Mouse (Mus musculus) midbrain, embryonic 14.5 days (tissue): Measurements from ENCODE around the gene Tpd52l1. TPM values are rescaled to one million over a fixed set of nuclear protein-coding genes. Genes with fewer than 3 reads are reported as not detected.
A peak's percentile ranks its signal among the peaks of the same experiment; 100 is the strongest.
"Not testable (repeated sequence)": the region's sequence is repeated elsewhere in the genome, so short reads cannot be mapped to it uniquely, and the experiment has no call there.

ENCODE experiments used
- ATAC-seq: fragments of 200-750 bp; cut with Nextera tagmentation; 2 replicates; pipeline ENCODE4 v1.8.0; 2017; ENCODE audit warnings: moderate number of reproducible peaks, moderate library complexity; ENCODE audit not compliant: low FRiP score, low TSS enrichment
- DNase-seq: peaks from one replicate; pipeline ENCODE4 v3.0.0-alpha.2; 2015
- H3K27ac ChIP-seq: fragments of 300-500 bp; sonication (generic); replicated peaks from 2 replicates; pipeline ENCODE4 v1.5.1; 2014; ENCODE audit warnings: mild to moderate bottlenecking, low read depth, low read length, moderate library complexity
- H3K27me3 ChIP-seq: fragments of 300-500 bp; sonication (generic); 2 replicates; pipeline ENCODE4 v1.6.1; 2014; ENCODE audit warnings: low read length, control low read depth, mixed read lengths; ENCODE audit not compliant: control insufficient read depth, insufficient read depth
- H3K36me3 ChIP-seq: fragments of 300-500 bp; sonication (generic); 2 replicates; pipeline ENCODE4 v1.6.1; 2014; ENCODE audit warnings: low read length, control low read depth; ENCODE audit not compliant: control insufficient read depth, insufficient read depth
- H3K4me1 ChIP-seq: fragments of 300-500 bp; sonication (generic); 2 replicates; pipeline ENCODE4 v1.6.1; 2014; ENCODE audit warnings: mild to moderate bottlenecking, antibody characterized with exemption, low read length, control low read depth; ENCODE audit not compliant: control insufficient read depth, insufficient read depth
- H3K4me2 ChIP-seq: fragments of 300-500 bp; sonication (generic); 2 replicates; pipeline ENCODE4 v1.6.1; 2014; ENCODE audit warnings: mild to moderate bottlenecking, low read length, moderate library complexity
- H3K4me3 ChIP-seq: fragments of 300-500 bp; sonication (generic); replicated peaks from 2 replicates; pipeline ENCODE4 v1.5.1; 2014; ENCODE audit warnings: low read depth, low read length
- H3K9ac ChIP-seq: fragments of 300-500 bp; sonication (generic); replicated peaks from 2 replicates; pipeline ENCODE4 v1.6.1; 2014; ENCODE audit warnings: mild to moderate bottlenecking, low read length, moderate library complexity
- H3K9me3 ChIP-seq: fragments of 300-500 bp; sonication (generic); 2 replicates; pipeline ENCODE4 v1.6.1; 2016; ENCODE audit warnings: low read length, control low read depth, mixed read lengths; ENCODE audit not compliant: control insufficient read depth
- WGBS: fragments of 180-500 bp; shearing (Covaris S2); extraction: QIAGEN DNeasy Blood & Tissue Kit; methylation state at CpG from one replicate; pipeline ENCODE4 v1.1.7; 2014; 5-methylcytosine and 5-hydroxymethylcytosine counted together
- polyA plus RNA-seq: library from polyadenylated mRNA; unstranded; fragments of >200 nt; fragmentation: Nextera tagmentation; extraction: Ambion mirVana; gene quantifications from 2 replicates; pipeline ENCODE4 v1.2.1, GENCODE M21; 2014

The Tpd52l1 gene
- polyA plus RNA-seq, 1 experiment from 2014 or later: 35.9 TPM

DNA sequence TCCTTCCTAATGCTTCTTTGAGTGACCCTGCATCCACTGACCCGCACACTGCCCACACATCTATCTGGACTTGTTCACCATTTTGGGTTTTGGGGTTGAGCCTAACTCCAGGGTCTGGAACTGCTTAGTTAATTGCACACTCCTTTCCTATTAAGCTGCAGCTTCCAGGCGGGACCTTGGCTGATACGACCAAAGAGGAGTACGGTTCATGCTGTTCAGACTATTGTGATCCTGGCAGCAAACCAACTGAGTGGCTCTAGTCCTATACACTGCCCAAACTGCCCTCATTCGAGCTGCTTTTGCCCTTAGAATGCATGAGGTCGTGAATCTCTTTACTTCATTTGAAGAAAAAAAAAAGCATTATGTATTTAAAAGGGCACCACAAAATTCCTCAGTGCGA is 1.6 kb downstream of the Tpd52l1 start:
- Histone ChIP-seq H3K4me3 (no peak overlapping the region), H3K27me3 (no peaks in the 10 kb centered on the region), H3K36me3 (no peaks in the 10 kb centered on the region), H3K4me1 (no peaks in the 10 kb centered on the region), H3K9me3 (no peaks in the 10 kb centered on the region), H3K4me2 (no peak overlapping the region), H3K9ac (no peak overlapping the region), H3K27ac (no peak overlapping the region)
- ATAC-seq (no peak), DNase-seq (no peak)
- WGBS: 73% methylated on average over 7 of the region's 7 CpGs

DNA sequence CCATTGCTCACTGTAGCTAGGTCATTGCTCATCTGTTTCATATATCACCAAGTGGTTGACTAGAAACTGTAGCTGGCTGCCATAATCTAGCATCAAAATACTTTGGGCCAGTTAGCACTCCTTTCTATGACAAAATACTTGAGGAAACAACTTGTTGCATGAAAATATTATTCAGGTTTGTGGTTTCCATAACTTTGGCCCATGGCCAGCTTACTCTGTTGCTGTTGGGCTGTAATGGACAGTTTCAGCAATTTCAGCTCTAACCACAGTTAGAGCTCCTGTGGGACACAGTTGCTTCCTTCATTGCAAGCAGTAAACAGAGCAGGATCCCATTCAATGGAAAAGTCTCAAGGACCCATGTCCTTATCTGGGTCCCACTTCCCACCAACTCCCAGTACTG is 4.3 kb downstream of the Tpd52l1 start:
- no peaks in the 10 kb centered on the region for H3K36me3 ChIP-seq
- ATAC-seq (no peak), DNase-seq (no peak)
- no peak overlapping the region for H3K27ac ChIP-seq
- H3K9me3 ChIP-seq: no peaks in the 10 kb centered on the region
- no peaks in the 10 kb centered on the region for H3K27me3 ChIP-seq
- H3K9ac ChIP-seq: no peak overlapping the region
- H3K4me2 ChIP-seq: no peak overlapping the region
- no peaks in the 10 kb centered on the region for H3K4me1 ChIP-seq
- no peak overlapping the region for H3K4me3 ChIP-seq

DNA sequence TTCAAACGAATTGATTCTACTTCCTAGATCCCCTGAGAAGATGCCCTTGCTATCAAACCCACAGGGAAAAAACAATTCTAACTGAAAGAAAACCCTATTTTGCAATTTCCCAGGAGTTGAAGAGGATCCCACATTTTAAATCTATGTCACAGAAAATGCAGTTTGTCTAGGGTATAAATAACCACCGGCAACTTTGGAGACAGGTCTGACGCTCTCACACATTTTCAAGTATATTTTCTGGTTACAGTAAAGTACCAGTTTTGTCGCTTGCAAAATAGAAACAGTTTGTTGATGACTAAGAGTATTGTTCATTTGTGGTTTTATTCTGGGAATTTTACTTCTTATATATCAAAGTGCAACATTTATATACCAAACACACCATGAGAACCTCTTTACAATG is 9.7 kb downstream of the Tpd52l1 start:
- H3K4me2 ChIP-seq: no peak overlapping the region
- H3K9me3 ChIP-seq: no peaks in the 10 kb centered on the region
- no peak overlapping the region for H3K4me3 ChIP-seq
- no peaks in the 10 kb centered on the region for H3K36me3 ChIP-seq
- H3K27ac ChIP-seq: no peak overlapping the region
- H3K27me3 ChIP-seq: no peaks in the 10 kb centered on the region
- DNase-seq: no peak
- no peak for ATAC-seq
- WGBS: 82% methylated on average over 4 of the region's 4 CpGs
- no peak overlapping the region for H3K9ac ChIP-seq
- H3K4me1 ChIP-seq: no peaks in the 10 kb centered on the region

DNA sequence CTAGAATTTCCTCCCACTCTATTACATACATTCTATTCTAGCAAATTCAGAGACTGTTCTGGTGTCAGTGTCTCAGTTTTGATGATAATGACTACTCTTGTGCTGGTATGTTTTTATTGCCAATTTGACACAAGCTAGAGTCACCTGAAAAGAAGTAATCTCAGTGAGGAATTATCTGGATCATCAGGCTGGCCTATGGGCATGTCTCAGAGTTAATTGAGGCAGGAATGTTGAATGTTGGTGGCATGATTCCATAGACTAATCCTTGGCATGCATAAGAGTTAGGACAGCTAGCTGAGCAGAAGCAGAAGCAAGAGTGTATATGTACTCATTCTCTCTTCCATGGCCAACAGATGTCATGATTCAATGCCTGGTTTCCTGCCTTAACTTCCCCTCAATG is 27.8 kb downstream of the Tpd52l1 start:
- Histone ChIP-seq H3K27ac (no peak overlapping the region), H3K36me3 (no peaks in the 10 kb centered on the region), H3K4me1 (no peaks in the 10 kb centered on the region), H3K9ac (no peak overlapping the region), H3K4me3 (no peak overlapping the region), H3K9me3 (no peaks in the 10 kb centered on the region), H3K4me2 (no peak overlapping the region), H3K27me3 (no peaks in the 10 kb centered on the region)
- ATAC-seq (no peak), DNase-seq (no peak)

DNA sequence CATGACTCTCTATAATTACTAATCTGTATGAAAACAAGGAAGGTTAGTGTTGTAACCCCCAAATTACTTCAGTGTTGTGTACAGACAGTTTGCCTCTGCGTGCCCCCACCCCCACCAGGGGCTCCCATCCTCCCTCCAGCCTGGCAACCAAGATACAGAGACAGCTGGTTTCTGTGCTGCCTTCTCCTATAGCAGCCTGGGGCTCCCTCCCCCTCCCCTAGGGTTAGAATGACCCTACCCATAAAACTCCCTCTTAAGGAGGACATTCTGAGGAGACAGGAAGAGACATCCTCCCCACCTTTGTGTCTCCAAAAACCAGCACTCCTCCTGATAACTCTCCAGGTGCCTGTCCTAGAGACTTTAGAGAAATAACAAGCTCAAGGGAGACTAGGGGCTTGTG is 52.8 kb downstream of the Tpd52l1 start:
- H3K27me3 ChIP-seq: no peaks in the 10 kb centered on the region
- no peak overlapping the region for H3K4me2 ChIP-seq
- DNase-seq (no peak), ATAC-seq (no peak)
- H3K9ac ChIP-seq: no peak overlapping the region
- H3K4me1 ChIP-seq: no peaks in the 10 kb centered on the region
- H3K9me3 ChIP-seq: no peaks in the 10 kb centered on the region
- no peaks in the 10 kb centered on the region for H3K36me3 ChIP-seq
- 40% methylated on average over 1 of the region's 1 CpGs for WGBS
- no peak overlapping the region for H3K4me3 ChIP-seq
- H3K27ac ChIP-seq: no peak overlapping the region

DNA sequence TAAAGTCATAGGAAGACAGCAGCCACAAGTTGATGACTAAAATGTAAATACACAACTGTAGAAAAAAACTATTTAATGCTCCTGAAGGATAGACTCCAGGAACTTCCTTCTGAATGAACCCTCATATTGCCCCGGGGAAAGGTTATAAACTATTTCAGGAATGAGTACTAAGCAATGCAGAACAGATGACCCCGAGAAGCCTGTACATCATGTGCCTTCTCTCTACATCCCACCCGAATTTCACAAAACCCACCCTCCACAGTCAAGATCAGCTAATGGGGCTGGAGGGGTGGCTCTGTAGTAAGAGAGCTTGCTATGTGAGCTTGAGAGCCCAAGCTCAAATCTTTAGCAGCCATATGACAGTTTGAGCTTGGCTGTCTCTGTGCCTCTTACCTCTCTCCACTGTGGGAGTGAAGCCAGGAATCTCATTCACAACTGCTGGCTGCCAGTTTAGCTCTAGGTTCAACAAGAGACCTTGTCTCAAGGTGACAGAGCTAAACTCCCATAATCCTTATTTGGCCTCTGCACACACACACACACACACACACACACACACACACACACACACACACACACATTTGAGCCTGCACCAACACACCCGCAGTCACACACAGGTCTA is 54.9 kb downstream of the Tpd52l1 start:
- Histone ChIP-seq H3K9me3 (no peaks in the 10 kb centered on the region), H3K36me3 (no peaks in the 10 kb centered on the region), H3K9ac (no peak overlapping the region), H3K27me3 (no peaks in the 10 kb centered on the region), H3K4me2 (no peak overlapping the region), H3K4me3 (no peak overlapping the region), H3K27ac (no peak overlapping the region), H3K4me1 (no peaks in the 10 kb centered on the region)
- DNase-seq (no peak), ATAC-seq (no peak)
- WGBS: 92% methylated on average over 4 of the region's 4 CpGs

DNA sequence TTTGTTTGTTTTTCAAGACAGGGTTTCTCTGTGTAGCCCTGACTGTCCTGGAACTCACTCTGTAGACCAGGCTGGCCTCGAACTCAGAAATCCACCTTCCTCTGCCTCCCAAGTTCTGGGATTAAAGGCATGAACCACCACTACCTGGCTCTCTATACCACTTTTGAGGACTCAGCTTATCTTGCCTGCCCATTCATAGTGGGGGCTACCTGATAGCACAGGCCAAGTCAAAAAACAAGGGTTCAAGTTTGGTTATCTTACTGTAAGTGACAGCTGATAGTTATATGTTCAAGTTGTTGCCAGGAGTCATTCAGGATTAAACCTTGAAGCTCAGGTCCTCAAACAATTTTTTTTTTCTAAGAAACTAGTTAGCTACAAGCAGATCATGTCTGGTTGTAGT is 57.2 kb downstream of the Tpd52l1 start:
- H3K4me1 ChIP-seq, H3K27me3 ChIP-seq, DNase-seq, H3K9me3 ChIP-seq, ATAC-seq, H3K4me3 ChIP-seq, H3K36me3 ChIP-seq, H3K27ac ChIP-seq, H3K4me2 ChIP-seq, H3K9ac ChIP-seq: not testable (repeated sequence)
- 93% methylated on average over 1 of the region's 1 CpGs for WGBS

DNA sequence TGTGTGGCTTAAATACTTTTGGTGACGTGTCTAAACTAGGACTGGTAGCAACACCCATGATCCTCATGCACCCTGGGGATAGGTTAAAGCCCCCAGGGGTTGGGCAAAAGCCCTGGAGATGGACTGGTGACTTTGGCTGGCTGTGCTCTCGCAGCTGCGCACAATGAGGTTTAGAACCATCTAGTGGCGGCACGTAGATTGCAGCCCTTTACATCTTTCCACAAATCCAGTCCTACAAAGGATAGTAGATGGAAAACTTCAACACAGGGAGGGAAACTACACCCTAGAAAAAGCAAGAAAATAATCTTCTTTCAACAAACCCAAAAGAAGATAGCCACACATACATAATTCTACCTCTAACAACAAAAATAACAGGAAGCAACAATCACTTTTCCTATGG is 75.6 kb downstream of the Tpd52l1 start:
- not testable (repeated sequence) for ATAC-seq, H3K36me3 ChIP-seq, H3K9ac ChIP-seq, H3K4me2 ChIP-seq, H3K27me3 ChIP-seq, H3K9me3 ChIP-seq, H3K4me3 ChIP-seq, H3K27ac ChIP-seq, H3K4me1 ChIP-seq
- DNase-seq: peak; percentile 38
- WGBS: 11% methylated on average over 4 of the region's 5 CpGs

DNA sequence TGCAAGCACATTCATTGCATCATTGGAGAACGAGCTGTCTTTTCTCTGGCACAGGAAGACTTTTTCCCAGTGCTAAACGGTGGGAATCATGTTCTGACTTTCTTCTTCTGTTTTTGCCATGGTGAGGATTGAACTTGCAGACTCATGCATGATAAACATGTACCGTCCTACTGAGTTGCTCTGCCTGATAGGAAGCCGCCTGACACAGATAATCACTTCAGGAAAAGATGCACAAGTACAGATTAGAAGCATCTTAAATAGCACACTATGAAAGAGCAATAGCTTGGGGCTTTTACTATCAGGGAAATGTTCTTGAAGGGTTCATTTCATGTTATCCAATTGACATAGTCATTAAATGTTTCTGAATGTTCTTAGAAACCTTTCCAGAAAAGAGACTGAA is 86.0 kb downstream of the Tpd52l1 start:
- DNase-seq: no peak
- H3K27ac ChIP-seq: no peak overlapping the region
- H3K9me3 ChIP-seq: no peaks in the 10 kb centered on the region
- no peak for ATAC-seq
- no peak overlapping the region for H3K9ac ChIP-seq
- 85% methylated on average over 4 of the region's 4 CpGs for WGBS
- no peaks in the 10 kb centered on the region for H3K27me3 ChIP-seq
- no peak overlapping the region for H3K4me3 ChIP-seq
- no peaks in the 10 kb centered on the region for H3K36me3 ChIP-seq
- H3K4me2 ChIP-seq: no peak overlapping the region
- H3K4me1 ChIP-seq: no peaks in the 10 kb centered on the region
